Mouse (Mus musculus): ENCODE results near the gene Spaca3.

DNA sequence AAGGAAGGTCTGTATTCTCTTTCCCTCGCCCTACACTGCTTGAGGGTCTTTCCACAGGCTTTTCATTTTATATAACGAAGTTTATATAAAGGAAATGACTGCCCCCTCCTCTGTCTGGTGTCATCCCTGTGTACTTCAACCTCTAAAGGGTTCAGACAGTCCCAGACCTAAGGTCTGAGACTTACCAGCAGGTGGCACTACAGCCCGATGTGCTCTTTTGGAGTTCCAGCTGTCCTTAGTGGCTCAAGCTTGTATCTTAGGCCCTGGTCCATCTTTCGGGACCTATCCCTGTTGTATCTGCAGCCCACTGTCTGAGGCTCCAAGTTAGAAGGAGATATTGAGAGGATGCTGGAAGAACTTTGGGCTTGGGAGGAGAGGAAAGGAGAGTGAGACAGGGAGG, 48.3 kb downstream of the Spaca3 start:
- no peak for TF ChIP-seq CTCF (IDR thresholded peaks at IDR 0.05; ENCODE audit: insufficient read depth, low read depth, low read length)
- TF ChIP-seq POLR2A (IDR thresholded peaks at IDR 0.05; ENCODE audit: insufficient read depth, low read depth, low read length): no peak

All from olfactory bulb, adult 2 months (tissue).